Mouse (Mus musculus) neural tube, embryonic 14.5 days (tissue): ENCODE results near the gene Sertad3. TPM values are rescaled to one million over a fixed set of nuclear protein-coding genes. Genes with fewer than 3 reads are reported as not detected.

Experiments used
- ATAC-seq: fragments of 200-750 bp; cut with Nextera tagmentation; 2 replicates; pipeline ENCODE4 v1.8.0; 2017; ENCODE audit warnings: low read depth, mild to moderate bottlenecking, moderate TSS enrichment, moderate library complexity
- H3K27ac ChIP-seq: fragments of 300-500 bp; sonication (generic); 2 replicates; pipeline ENCODE4 v1.5.1; 2014; ENCODE audit warnings: low read depth, mild to moderate bottlenecking, control low read depth, low read length, moderate library complexity, mixed read lengths
- H3K27me3 ChIP-seq: fragments of 300-500 bp; sonication (generic); 2 replicates; pipeline ENCODE4 v1.6.1; 2014; ENCODE audit warnings: low read length; ENCODE audit not compliant: control insufficient read depth, insufficient read depth
- H3K36me3 ChIP-seq: fragments of 300-500 bp; sonication (generic); 2 replicates; pipeline ENCODE4 v1.6.1; 2014; ENCODE audit warnings: low read length, mixed read lengths; ENCODE audit not compliant: control insufficient read depth, insufficient read depth
- H3K4me1 ChIP-seq: fragments of 300-500 bp; sonication (generic); 2 replicates; pipeline ENCODE4 v1.6.1; 2014; ENCODE audit warnings: low read length; ENCODE audit not compliant: control insufficient read depth, insufficient read depth
- H3K4me2 ChIP-seq: fragments of 300-500 bp; sonication (generic); 2 replicates; pipeline ENCODE4 v1.6.1; 2014; ENCODE audit warnings: mild to moderate bottlenecking, low read depth, low read length, control low read depth
- H3K4me3 ChIP-seq: fragments of 300-500 bp; sonication (generic); 2 replicates; pipeline ENCODE4 v1.5.1; 2014; ENCODE audit warnings: low read depth, low read length, control low read depth, mixed read lengths
- H3K9ac ChIP-seq: fragments of 300-500 bp; sonication (generic); replicated peaks from 2 replicates; pipeline ENCODE4 v1.6.1; 2014; ENCODE audit warnings: low read depth, mild to moderate bottlenecking, control low read depth, low read length, mixed read lengths
- H3K9me3 ChIP-seq: fragments of 300-500 bp; sonication (generic); 2 replicates; pipeline ENCODE4 v1.6.1; 2016; ENCODE audit warnings: low read length; ENCODE audit not compliant: control insufficient read depth
- WGBS: fragments of 180-500 bp; shearing (Covaris S2); extraction: QIAGEN DNeasy Blood & Tissue Kit; methylation state at CpG from one replicate; pipeline ENCODE4 v1.1.7; 2014; 5-methylcytosine and 5-hydroxymethylcytosine counted together
- polyA plus RNA-seq: library from polyadenylated mRNA; unstranded; fragments of >200 nt; fragmentation: Nextera tagmentation; extraction: Ambion mirVana; gene quantifications from 2 replicates; pipeline ENCODE4 v1.2.1, GENCODE M21; 2014

The Sertad3 gene
- polyA plus RNA-seq, 1 experiment from 2014 or later: 5.7 TPM

DNA sequence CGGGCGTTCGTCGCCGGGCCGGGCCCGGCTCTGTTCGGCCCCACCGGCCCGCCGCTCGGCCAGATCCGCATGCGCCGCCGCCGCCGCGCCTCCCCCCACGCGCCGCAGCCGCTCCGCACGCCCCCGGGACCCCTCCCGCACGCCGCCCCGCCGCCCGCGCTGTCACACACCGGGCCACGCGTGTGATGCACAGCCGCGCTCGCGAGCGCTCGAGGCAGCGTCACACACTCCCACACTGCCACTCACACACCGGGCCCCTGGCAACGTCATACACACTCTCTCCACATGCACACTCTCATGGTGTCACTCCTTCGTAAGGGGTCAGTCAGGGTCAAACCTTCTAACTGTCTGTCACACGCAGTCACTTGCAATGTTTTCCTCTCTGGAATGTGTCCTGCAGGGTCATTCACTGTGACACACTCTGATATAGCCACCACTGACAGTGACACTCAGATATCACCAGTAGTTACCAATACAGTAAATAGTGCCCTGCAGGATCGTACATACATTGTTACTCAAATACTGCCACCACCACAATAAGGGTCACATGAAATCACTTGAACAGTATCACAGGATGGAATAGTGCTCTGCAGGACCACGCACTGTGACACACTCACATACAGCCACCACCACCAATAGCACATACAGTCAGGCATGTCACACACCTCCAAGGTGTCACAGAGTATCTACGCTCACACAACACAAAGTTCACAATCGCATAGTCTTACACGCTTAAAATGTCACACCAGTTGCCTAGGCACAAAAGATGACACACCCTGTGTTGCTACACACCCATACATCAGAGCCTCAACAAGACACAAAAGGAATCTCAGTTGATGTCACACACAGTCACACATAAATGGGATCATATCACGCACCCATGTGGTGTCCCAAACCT lies 26.8 kb upstream of the Sertad3 start:
- H3K4me2 ChIP-seq: peak overlapping the region; percentile 87
- peak overlapping the region; percentile 59 for H3K4me3 ChIP-seq
- H3K27ac ChIP-seq: peak overlapping the region; percentile 72
- no peaks in the 10 kb centered on the region for H3K9me3 ChIP-seq
- H3K27me3 ChIP-seq: no peaks in the 10 kb centered on the region
- H3K4me1 ChIP-seq: 0 out of 2 replicates have a peak, but pooled peaks cover 8% of the 10 kb centered on the region
- peak overlapping the region; percentile 79 for H3K9ac ChIP-seq
- WGBS: 6% methylated on average over 53 of the region's 53 CpGs
- no peaks in the 10 kb centered on the region for H3K36me3 ChIP-seq
- peak; percentile 60 for ATAC-seq

DNA sequence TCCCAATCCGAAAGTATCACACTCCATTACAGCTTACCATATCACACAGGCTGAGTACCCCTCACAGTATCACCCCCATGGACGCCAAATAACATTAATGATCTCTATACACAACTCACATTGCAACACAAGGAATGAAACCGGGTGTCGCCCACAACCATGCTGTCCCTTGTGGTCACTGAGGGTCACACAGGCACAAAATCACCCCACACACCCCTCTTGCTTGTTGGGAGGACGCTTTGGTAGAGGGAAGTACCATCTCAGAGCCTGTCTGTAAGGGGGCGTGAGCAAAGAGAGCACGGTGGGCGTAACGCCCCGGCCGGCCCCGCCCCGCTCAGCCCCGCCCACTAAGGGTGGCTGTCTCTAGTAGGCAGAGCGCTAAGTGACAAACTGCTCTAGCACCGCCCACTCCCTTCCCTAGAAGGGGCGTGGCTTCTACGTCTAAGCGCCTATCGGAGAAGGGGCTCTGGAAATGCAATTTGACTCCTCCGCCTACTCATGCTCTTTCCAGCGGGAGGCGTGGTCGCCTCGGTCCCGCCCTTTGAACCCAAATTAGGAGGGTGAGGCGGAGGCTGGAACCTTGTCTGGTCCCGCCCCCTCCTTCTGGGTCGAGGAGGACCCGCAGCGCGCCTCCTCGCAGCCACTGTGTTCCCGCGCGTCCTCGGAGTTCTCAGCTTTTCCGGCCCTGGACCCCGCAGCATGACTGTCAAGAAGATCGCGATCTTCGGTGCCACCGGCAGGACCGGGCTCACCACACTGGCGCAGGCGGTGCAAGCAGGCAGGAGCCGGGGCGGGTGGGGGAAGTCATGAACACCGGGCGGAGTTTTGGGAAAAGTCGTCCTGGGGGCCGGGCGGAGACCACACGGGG lies 25.9 kb upstream of the Sertad3 start, which contains the start of the genes Sptbn4 and Blvrb:
Sptbn4 (minus strand) TSS at position 268 of the 868 bp plus-strand sequence.
Blvrb (plus strand) TSS at position 560 of the 868 bp plus-strand sequence.
- H3K27me3 ChIP-seq: no peaks in the 10 kb centered on the region
- 0 out of 2 replicates have a peak, but pooled peaks cover 8% of the 10 kb centered on the region for H3K4me1 ChIP-seq
- ATAC-seq: peak; percentile 93
- WGBS: under 1% methylated on average over 54 of the region's 54 CpGs
- peak within 1 kb of the TSS; percentile 59 for H3K4me3 ChIP-seq
- no peaks in the 10 kb centered on the region for H3K9me3 ChIP-seq
- peak within 1 kb of the TSS; percentile 87 for H3K4me2 ChIP-seq
- H3K36me3 ChIP-seq: no peaks in the 10 kb centered on the region
- peak within 1 kb of the TSS; percentile 79 for H3K9ac ChIP-seq
- H3K27ac ChIP-seq: peak within 1 kb of the TSS; percentile 72

DNA sequence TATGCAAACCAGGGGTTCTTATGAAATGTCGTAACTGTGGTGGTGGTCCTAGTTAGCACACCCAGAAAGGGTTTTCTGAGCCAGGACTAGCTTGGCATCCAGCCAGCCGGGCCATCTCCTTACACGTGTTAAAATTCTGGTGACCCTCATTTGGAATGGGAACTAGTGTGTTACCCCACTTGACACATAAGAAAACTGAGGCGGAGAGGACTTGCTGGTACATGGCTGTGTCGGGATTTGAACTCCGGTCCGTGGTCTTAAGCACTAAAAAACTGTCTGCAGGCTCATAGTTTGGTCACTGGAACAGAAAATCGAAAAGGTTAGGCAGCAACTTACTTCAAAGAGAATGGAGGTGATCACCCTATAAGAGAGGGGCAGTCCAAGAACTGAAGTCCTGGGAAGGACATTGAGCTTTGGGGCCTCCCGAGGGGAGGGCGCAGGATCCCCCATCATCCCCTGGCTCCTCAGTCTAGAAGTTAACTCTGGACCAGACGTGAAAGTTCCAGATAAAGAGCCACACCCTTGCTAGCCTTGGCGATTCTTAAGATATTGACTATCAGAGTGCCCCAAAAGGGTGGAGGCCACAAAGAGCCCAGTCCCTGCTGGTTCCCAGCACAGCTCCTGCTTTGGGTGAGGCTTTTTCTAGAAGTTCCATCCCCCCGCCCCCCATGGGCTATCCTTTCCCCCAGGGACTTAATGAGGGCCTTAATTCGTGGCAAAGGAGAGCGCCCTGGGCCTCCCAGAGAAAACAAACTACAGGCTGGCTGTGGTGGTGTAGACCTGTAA lies 25.0 kb upstream of the Sertad3 start:
- Histone ChIP-seq H3K4me3 (peak overlapping the region; percentile 37), H3K9me3 (no peaks in the 10 kb centered on the region), H3K36me3 (no peaks in the 10 kb centered on the region), H3K4me2 (peak overlapping the region; percentile 87), H3K27me3 (no peaks in the 10 kb centered on the region), H3K9ac (no peak overlapping the region), H3K4me1 (0 out of 2 replicates have a peak, but pooled peaks cover 8% of the 10 kb centered on the region), H3K27ac (no peak overlapping the region)
- ATAC-seq: no peak
- WGBS: 52% methylated on average over 15 of the region's 15 CpGs

DNA sequence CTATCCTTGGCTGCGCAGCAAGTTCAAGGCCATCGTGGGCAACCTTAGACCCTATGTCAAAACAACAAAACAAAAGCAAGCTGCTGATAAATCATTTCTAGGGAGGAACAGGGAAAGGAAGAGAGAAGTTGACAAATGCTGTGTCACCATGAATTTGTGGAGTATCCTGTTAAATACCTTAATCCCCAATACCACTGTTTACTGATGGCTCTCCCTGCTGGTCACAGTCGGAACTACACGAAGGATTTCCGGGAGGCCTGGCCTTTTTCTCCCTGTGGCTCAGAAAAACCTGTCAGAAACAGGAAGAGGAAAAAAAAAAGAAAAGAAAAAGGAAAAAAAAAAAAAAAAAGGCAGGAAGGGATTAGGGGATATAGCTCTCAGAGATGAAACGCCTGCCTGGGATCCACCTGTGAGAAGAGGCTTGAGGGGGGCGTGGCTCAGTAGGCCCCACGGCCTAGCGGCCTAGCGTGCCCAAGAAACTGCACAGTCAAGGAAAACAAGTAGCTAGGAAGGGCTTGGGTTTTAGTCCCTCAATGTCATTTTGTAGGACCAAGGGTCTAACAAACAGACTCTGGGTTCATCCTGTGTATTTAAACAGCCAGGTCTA lies 24.2 kb upstream of the Sertad3 start:
- Histone ChIP-seq H3K9ac (no peak overlapping the region), H3K4me1 (0 out of 2 replicates have a peak, but pooled peaks cover 8% of the 10 kb centered on the region), H3K27ac (no peak overlapping the region), H3K4me3 (no peak overlapping the region), H3K9me3 (no peaks in the 10 kb centered on the region), H3K4me2 (no peak overlapping the region), H3K27me3 (no peaks in the 10 kb centered on the region), H3K36me3 (no peaks in the 10 kb centered on the region)
- no peak for ATAC-seq
- WGBS: 64% methylated on average over 10 of the region's 10 CpGs

GRCm38 (mm10) chr7:27451359-27451758 lies 22.2 kb upstream of the Sertad3 start:
- 97% methylated on average over 2 of the region's 2 CpGs for WGBS

GRCm38 (mm10) chr7:27452206-27452770 lies 21.3 kb upstream of the Sertad3 start:
- Histone ChIP-seq H3K4me2 (no peak overlapping the region), H3K4me1 (0 out of 2 replicates have a peak, but pooled peaks cover 1% of the 10 kb centered on the region), H3K36me3 (no peaks in the 10 kb centered on the region), H3K9me3 (no peaks in the 10 kb centered on the region), H3K27ac (no peak overlapping the region), H3K27me3 (no peaks in the 10 kb centered on the region), H3K4me3 (no peak overlapping the region), H3K9ac (no peak overlapping the region)
- ATAC-seq: no peak
- 57% methylated on average over 13 of the region's 13 CpGs for WGBS

More at GRCm38 (mm10) chr7:27451359-27451758, 22.2 kb upstream of the Sertad3 start:
- Histone ChIP-seq H3K36me3 (no peaks in the 10 kb centered on the region), H3K9ac (no peak overlapping the region), H3K4me2 (no peak overlapping the region), H3K27ac (no peak overlapping the region), H3K27me3 (no peaks in the 10 kb centered on the region), H3K9me3 (no peaks in the 10 kb centered on the region), H3K4me1 (0 out of 2 replicates have a peak, but pooled peaks cover 8% of the 10 kb centered on the region), H3K4me3 (no peak overlapping the region)
- no peak for ATAC-seq

DNA sequence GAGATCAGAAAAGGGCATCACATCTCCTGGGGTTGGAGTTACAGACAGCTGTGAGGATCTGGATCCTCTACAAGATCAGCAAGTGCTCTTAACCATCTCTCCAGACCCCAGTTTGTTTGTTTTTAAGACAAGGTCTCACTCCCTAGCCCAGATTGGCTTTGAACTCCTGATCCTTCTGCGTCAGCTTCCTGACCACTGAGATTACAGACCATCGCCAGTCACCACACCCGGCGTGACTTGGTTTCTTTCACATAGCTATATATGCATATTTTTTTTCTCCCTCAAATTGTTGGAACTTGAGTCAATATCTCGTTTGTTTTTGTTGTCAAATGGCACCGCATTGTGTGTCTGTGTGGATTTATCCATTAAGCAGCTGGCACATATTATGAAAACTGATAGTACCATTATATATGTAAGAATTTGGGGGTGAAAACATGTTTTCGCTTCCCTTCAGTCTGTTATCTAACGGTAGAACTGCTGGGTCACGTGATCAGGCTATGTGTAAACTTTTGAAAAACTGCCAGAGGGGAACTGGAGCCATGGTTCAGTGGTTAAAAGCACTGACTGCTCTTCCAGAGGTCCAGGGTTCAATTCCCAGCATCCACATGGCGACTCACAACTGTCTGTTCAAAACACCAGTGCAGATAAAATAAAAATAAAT lies 19.0 kb upstream of the Sertad3 start:
- Histone ChIP-seq H3K4me1 (no peaks in the 10 kb centered on the region), H3K9ac (no peak overlapping the region), H3K9me3 (no peaks in the 10 kb centered on the region), H3K27ac (no peak overlapping the region), H3K36me3 (no peaks in the 10 kb centered on the region), H3K27me3 (no peaks in the 10 kb centered on the region), H3K4me2 (no peak overlapping the region), H3K4me3 (no peak overlapping the region)
- no peak for ATAC-seq
- 86% methylated on average over 10 of the region's 10 CpGs for whole genome bisulfite sequencing
